Mouse (Mus musculus): ENCODE results near the gene Nfic. TPM values are rescaled to one million over a fixed set of nuclear protein-coding genes. Genes with fewer than 3 reads are reported as not detected.
A peak's percentile ranks its signal among the peaks of the same experiment; 100 is the strongest.

Nfic gene
- total RNA-seq, 1 experiment from 2014 or later = 4.1 TPM

- no peak for ATAC-seq (replicated peaks; ENCODE audit: insufficient number of reproducible peaks, low FRiP score, low TSS enrichment, poor library complexity, severe bottlenecking)
These were observed 97.2 kb downstream of the Nfic start for GRCm38 (mm10) chr10:81358209-81358608.

- ATAC-seq (replicated peaks; ENCODE audit: insufficient number of reproducible peaks, low FRiP score, low TSS enrichment, poor library complexity, severe bottlenecking) = peak; percentile 51; the same call in 1 of the 2 replicates
These were observed 98.2 kb downstream of the Nfic start, which contains the start of gene Mfsd12 for GRCm38 (mm10) chr10:81356991-81357844. TSS of gene Mfsd12 (plus strand) at chr10:81357491.

GRCm38 (mm10) chr10:81356352-81356990, 99.0 kb downstream of the Nfic start:
- peak; percentile 44 for ATAC-seq (replicated peaks; ENCODE audit: insufficient number of reproducible peaks, low FRiP score, low TSS enrichment, poor library complexity, severe bottlenecking)

GRCm38 (mm10) chr10:81355533-81355932, 99.9 kb downstream of the Nfic start:
- ATAC-seq (replicated peaks; ENCODE audit: insufficient number of reproducible peaks, low FRiP score, low TSS enrichment, poor library complexity, severe bottlenecking) = no peak

GRCm38 (mm10) chr10:81354738-81355477, 100.5 kb downstream of the Nfic start:
- no peak for ATAC-seq (replicated peaks; ENCODE audit: insufficient number of reproducible peaks, low FRiP score, low TSS enrichment, poor library complexity, severe bottlenecking)

- no peak for ATAC-seq (replicated peaks; ENCODE audit: insufficient number of reproducible peaks, low FRiP score, low TSS enrichment, poor library complexity, severe bottlenecking)
These were observed 103.7 kb downstream of the Nfic start for GRCm38 (mm10) chr10:81351678-81352291.

GRCm38 (mm10) chr10:81350351-81351063, 104.9 kb downstream of the Nfic start, which contains the start of gene Hmg20b:
TSS of gene Hmg20b (minus strand) at chr10:81350480.
- ATAC-seq (replicated peaks; ENCODE audit: insufficient number of reproducible peaks, low FRiP score, low TSS enrichment, poor library complexity, severe bottlenecking) = peak; percentile 91

- ATAC-seq (replicated peaks; ENCODE audit: insufficient number of reproducible peaks, low FRiP score, low TSS enrichment, poor library complexity, severe bottlenecking) = no peak
These were observed 105.5 kb downstream of the Nfic start for GRCm38 (mm10) chr10:81349961-81350350.

GRCm38 (mm10) chr10:81349146-81349545, 106.3 kb downstream of the Nfic start:
- no peak for ATAC-seq (replicated peaks; ENCODE audit: insufficient number of reproducible peaks, low FRiP score, low TSS enrichment, poor library complexity, severe bottlenecking)

GRCm38 (mm10) chr10:81346453-81347067, 108.9 kb downstream of the Nfic start:
- peak; percentile 25 for ATAC-seq (replicated peaks; ENCODE audit: insufficient number of reproducible peaks, low FRiP score, low TSS enrichment, poor library complexity, severe bottlenecking)

Other genes starting within 250 kb of the Nfic start
- gene Atcay, start 224.8 kb downstream of the Nfic start, total RNA-seq (2017) = not detected in 3 replicates
- 0.10 to 0.58 TPM in 2 of 3 replicates, not detected in the other for gene Zfr2, start 222.5 kb downstream of the Nfic start, total RNA-seq (2017)
- gene Matk, start 202.7 kb downstream of the Nfic start, total RNA-seq (2017) = 10.2 to 29.6 TPM (median 11.9 TPM) in 3 replicates
- 77.4 to 89.3 TPM (median 78.0 TPM) in 3 replicates for gene Mrpl54, start 188.7 kb downstream of the Nfic start, total RNA-seq (2017)
- 8.9 to 13.4 TPM (median 11.5 TPM) in 3 replicates for gene Apba3, start 188.7 kb downstream of the Nfic start, total RNA-seq (2017)
- 2.6 to 8.9 TPM (median 3.0 TPM) in 3 replicates for gene Tjp3, start 164.1 kb downstream of the Nfic start, total RNA-seq (2017)
- 47.3 to 69.4 TPM (median 50.3 TPM) in 3 replicates for gene Pip5k1c, start 162.7 kb downstream of the Nfic start, total RNA-seq (2017)
- 24.5 to 34.3 TPM (median 25.5 TPM) in 3 replicates for gene Cactin, start 134.5 kb downstream of the Nfic start, total RNA-seq (2017)
- 0.19 TPM in 1 of 3 replicates, not detected in the others for gene Tbxa2r, start 126.9 kb downstream of the Nfic start, total RNA-seq (2017)
- not detected in 3 replicates for gene Gipc3, start 112.4 kb downstream of the Nfic start, total RNA-seq (2017)
- 28.8 to 40.1 TPM (median 38.7 TPM) in 3 replicates for gene Hmg20b, start 105.2 kb downstream of the Nfic start, total RNA-seq (2017)
- 5.3 to 9.6 TPM (median 6.3 TPM) in 3 replicates for gene Mfsd12, start 98.1 kb downstream of the Nfic start, total RNA-seq (2017)
- gene 4930404N11Rik, start 89.8 kb downstream of the Nfic start, total RNA-seq (2017) = 1.4 to 2.4 TPM in 2 of 3 replicates, not detected in the other
- gene Fzr1, start 77.1 kb downstream of the Nfic start, total RNA-seq (2017) = 8.2 to 12.9 TPM (median 11.7 TPM) in 3 replicates
- gene Dohh, start 71.2 kb downstream of the Nfic start, total RNA-seq (2017) = 18.6 to 22.3 TPM (median 20.9 TPM) in 3 replicates
- gene Gm48551, start 71.2 kb downstream of the Nfic start, total RNA-seq (2017) = 2.3 to 3.7 TPM in 2 of 3 replicates, not detected in the other
- gene Gm48552, start 66.6 kb downstream of the Nfic start, total RNA-seq (2017) = not detected in 3 replicates
- gene Smim24, start 62.6 kb downstream of the Nfic start, total RNA-seq (2017) = 3.9 to 7.9 TPM (median 6.3 TPM) in 3 replicates
- 0.32 TPM in 1 of 3 replicates, not detected in the others for gene Celf5, start 27.1 kb upstream of the Nfic start, total RNA-seq (2017)
- gene Ncln, start 40.8 kb upstream of the Nfic start, total RNA-seq (2017) = 42.6 to 86.4 TPM (median 79.6 TPM) in 3 replicates
- 20.5 to 50.8 TPM (median 33.5 TPM) in 3 replicates for gene S1pr4, start 44.5 kb upstream of the Nfic start, total RNA-seq (2017)
- gene Gna15, start 68.6 kb upstream of the Nfic start, total RNA-seq (2017) = 20.3 to 41.0 TPM (median 29.4 TPM) in 3 replicates
- 2.2 to 17.5 TPM (median 15.1 TPM) in 3 replicates for gene Gna11, start 89.6 kb upstream of the Nfic start, total RNA-seq (2017)
- gene Aes, start 103.9 kb upstream of the Nfic start, total RNA-seq (2017) = 129 to 254 TPM (median 141 TPM) in 3 replicates
- gene Tle2, start 118.9 kb upstream of the Nfic start, total RNA-seq (2017) = 2.0 to 3.2 TPM (median 2.7 TPM) in 3 replicates
- gene Tle6, start 145.4 kb upstream of the Nfic start, total RNA-seq (2017) = not detected in 3 replicates
- gene BC025920, start 150.6 kb upstream of the Nfic start, total RNA-seq (2017) = 0.75 to 2.4 TPM (median 1.8 TPM) in 3 replicates
- 4.8 to 5.8 TPM (median 5.0 TPM) in 3 replicates for gene Sirt6, start 172.2 kb upstream of the Nfic start, total RNA-seq (2017)
- 0.38 to 3.9 TPM (median 1.1 TPM) in 3 replicates for gene Ankrd24, start 172.9 kb upstream of the Nfic start, total RNA-seq (2017)
- 1.8 to 5.2 TPM (median 4.2 TPM) in 3 replicates for gene Gm10778, start 193.4 kb upstream of the Nfic start, total RNA-seq (2017)
- 17.6 to 27.9 TPM (median 19.5 TPM) in 3 replicates for gene Zfp433, start 249.2 kb upstream of the Nfic start, total RNA-seq (2017)

All from monocyte, adult 5-6 weeks (primary cell).